Mouse (Mus musculus) E14TG2a.4 (cell line): Measurements from ENCODE around the gene Tgfbrap1.

ENCODE experiments used
- CTCF ChIP-seq: conservative IDR thresholded peaks from 2 replicates; pipeline ENCODE4 v1.5.1; 2014; ENCODE audit warnings: low read length
- NANOG ChIP-seq: IDR thresholded peaks from 2 replicates; pipeline ENCODE4 v1.6.1; 2014; ENCODE audit warnings: borderline replicate concordance, low read length, mixed read lengths

- no peak for TF ChIP-seq CTCF
- no peak for TF ChIP-seq NANOG
These were observed 19.0 kb upstream of the Tgfbrap1 start for GRCm38 (mm10) chr1:43117435-43117834.
